ENCODE assay signal across 9 mouse cellular contexts in the genomic region with DNA sequence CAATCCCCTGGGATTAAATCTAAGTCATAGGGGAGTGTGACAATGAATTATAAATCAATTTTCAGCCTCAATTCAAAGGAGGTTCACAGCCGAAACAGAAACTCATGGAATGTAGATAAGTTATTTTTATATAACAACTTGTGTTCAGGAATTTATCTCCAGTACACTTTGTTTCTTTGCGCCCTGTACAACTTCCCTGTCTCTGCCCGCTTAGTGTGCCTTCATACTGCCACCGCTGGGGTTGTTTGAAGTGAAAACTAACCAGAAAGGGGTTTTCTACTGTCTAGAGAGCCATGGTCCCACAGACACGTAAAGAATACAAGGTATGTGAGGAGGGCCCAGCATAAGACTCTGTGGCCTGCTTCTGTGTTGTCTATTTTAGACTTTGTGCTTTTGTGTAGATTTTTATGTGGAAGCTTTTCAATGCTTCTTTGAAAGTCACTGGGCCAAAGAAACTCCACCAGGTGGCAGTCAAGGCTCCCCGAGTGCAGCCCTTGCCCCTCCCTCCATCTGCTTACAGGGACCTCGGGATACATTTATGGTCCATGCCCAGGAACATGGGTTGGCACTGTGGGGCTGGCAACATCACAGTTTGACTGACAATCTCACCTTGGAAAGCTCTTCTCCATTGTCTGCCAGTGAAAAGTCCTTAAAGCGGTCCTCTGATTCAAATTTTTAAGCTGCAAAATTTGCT. TPM values are rescaled to one million over a fixed set of nuclear protein-coding genes. Genes with fewer than 3 reads are reported as not detected.
DNase-seq lines count a peak whose midpoint lies in the region; ATAC-seq and TF ChIP-seq lines count a peak whose summit lies in the region.
"Had no signal": no experiment of that assay in that cellular context is flagged by ENCODE, and none has a peak within 500 bp of the region (broad histone marks: within the 10 kb centered on the region; RNA-seq: fewer than 3 reads in every experiment).

No protein-coding gene starts in this region.

- H3K27ac ChIP-seq in intestine, postnatal 0 days (ENCODE audit: low read depth, low read length), result no peak overlapping the region
- H3K27ac ChIP-seq in intestine, embryonic 16.5 days (ENCODE audit: low read length), result no peak overlapping the region
- H3K27ac ChIP-seq in heart, embryonic 14.5 days (replicated peaks in 1 of 2; ENCODE audit: control insufficient read depth in 1 of 2, insufficient read depth in 1 of 2, low read depth in 2 of 2, low read length in 2 of 2), result no peak overlapping the region
- H3K27ac ChIP-seq: liver, embryonic 13.5 days had no signal

- H3K9me3 ChIP-seq in intestine, postnatal 0 days (ENCODE audit: control insufficient read depth), result no peaks in the 10 kb centered on the region
- no peaks in the 10 kb centered on the region for H3K9me3 ChIP-seq in intestine, embryonic 16.5 days (ENCODE audit: control insufficient read depth, low read length)
- H3K9me3 ChIP-seq in heart, embryonic 14.5 days (ENCODE audit: control insufficient read depth, low read length), result no peaks in the 10 kb centered on the region
- H3K9me3 ChIP-seq: liver, embryonic 13.5 days had no signal

- WGBS in intestine, postnatal 0 days, result 60% methylated on average over 8 of the region's 8 CpGs
- WGBS in intestine, embryonic 16.5 days, result 68% methylated on average over 8 of the region's 8 CpGs
- WGBS in heart, embryonic 14.5 days, result 43% methylated on average over 8 of the region's 8 CpGs

- peak; percentile 66 for TF ChIP-seq CTCF in intestine, postnatal 0 days (IDR thresholded peaks at IDR 0.05; ENCODE audit: low read depth)

- no peak overlapping the region for H3K9ac ChIP-seq in intestine, postnatal 0 days (ENCODE audit: low read depth, low read length)
- no peak overlapping the region for H3K9ac ChIP-seq in intestine, embryonic 16.5 days (ENCODE audit: low read depth, low read length)
- H3K9ac ChIP-seq in heart, embryonic 14.5 days (ENCODE audit: low read length), result peak overlapping the region; percentile 30; the same call in 1 of the 2 replicates
- H3K9ac ChIP-seq: liver, embryonic 13.5 days had no signal

- no peaks in the 10 kb centered on the region for H3K4me1 ChIP-seq in intestine, postnatal 0 days (replicated peaks; ENCODE audit: control insufficient read depth, insufficient read depth, low read length)
- H3K4me1 ChIP-seq in intestine, embryonic 16.5 days (ENCODE audit: control insufficient read depth, insufficient read depth, low read length), result no peaks in the 10 kb centered on the region
- peaks cover 0 to 4% of the 10 kb centered on the region in 2 experiments; a peak in 1 of 4 replicates for H3K4me1 ChIP-seq in heart, embryonic 14.5 days (ENCODE audit: control insufficient read depth in 2 of 2, insufficient read depth in 2 of 2, low read length in 2 of 2)
- H3K4me1 ChIP-seq: liver, embryonic 13.5 days had no signal

- H3K27me3 ChIP-seq in intestine, postnatal 0 days (replicated peaks; ENCODE audit: control insufficient read depth, insufficient read depth, low read length), result no peaks in the 10 kb centered on the region
- no peaks in the 10 kb centered on the region for H3K27me3 ChIP-seq in intestine, embryonic 16.5 days (replicated peaks; ENCODE audit: control insufficient read depth, insufficient read depth, low read length)
- H3K27me3 ChIP-seq in heart, embryonic 14.5 days (ENCODE audit: control insufficient read depth, insufficient read depth, low read length), result no peaks in the 10 kb centered on the region
- H3K27me3 ChIP-seq: liver, embryonic 13.5 days had no signal

- H3K4me2 ChIP-seq in intestine, postnatal 0 days (replicated peaks; ENCODE audit: low read depth), result no peak overlapping the region
- no peak overlapping the region for H3K4me2 ChIP-seq in intestine, embryonic 16.5 days (ENCODE audit: low read depth, low read length)
- H3K4me2 ChIP-seq in heart, embryonic 14.5 days (ENCODE audit: low read length), result peak overlapping the region; percentile 23
- H3K4me2 ChIP-seq: liver, embryonic 13.5 days had no signal

- no peaks in the 10 kb centered on the region for H3K36me3 ChIP-seq in intestine, postnatal 0 days (ENCODE audit: control insufficient read depth, insufficient read depth)
- H3K36me3 ChIP-seq in intestine, embryonic 16.5 days (ENCODE audit: control insufficient read depth, insufficient read depth, low read length), result no peaks in the 10 kb centered on the region
- H3K36me3 ChIP-seq in heart, embryonic 14.5 days (ENCODE audit: control insufficient read depth, insufficient read depth, low read length), result no peaks in the 10 kb centered on the region
- H3K36me3 ChIP-seq: liver, embryonic 13.5 days had no signal

- H3K4me3 ChIP-seq in intestine, postnatal 0 days (ENCODE audit: low read depth, low read length), result no peak overlapping the region
- no peak overlapping the region for H3K4me3 ChIP-seq in intestine, embryonic 16.5 days (ENCODE audit: low read length)
- H3K4me3 ChIP-seq in heart, embryonic 14.5 days (ENCODE audit: control insufficient read depth in 1 of 2, insufficient read depth in 1 of 2, low read depth in 1 of 2, low read length in 2 of 2), result no peak overlapping the region
- H3K4me3 ChIP-seq: liver, embryonic 13.5 days had no signal

- no peak for ATAC-seq in intestine, postnatal 0 days
- ATAC-seq in intestine, embryonic 16.5 days, result no peak
- ATAC-seq in heart, embryonic 14.5 days (ENCODE audit: insufficient number of reproducible peaks, insufficient read depth, low FRiP score, low read depth), result no peak
- no peak for ATAC-seq in CD4-positive, CD25-positive, alpha-beta regulatory T cell, adult 4 months

- DNase-seq in ES-CJ7 (ENCODE audit: low read depth, low spot score), result peak; percentile 17
- DNase-seq in cerebellum, adult 11 months, result peak; percentile 79
- peak; percentile 4 for DNase-seq in lung, postnatal 25 days (ENCODE audit: low spot score)
- no peak for DNase-seq in T-cell, adult 2 months (ENCODE audit: low spot score)
- DNase-seq: liver, embryonic 13.5 days had no signal

RNA-seq across cellular contexts. Expression of a gene that starts 23.4 kb away (rescaled TPM):
- 14.3 and 15.5 TPM in 2 replicates for polyA plus RNA-seq in intestine, postnatal 0 days (2015; fragmentation: Nextera tagmentation; extraction: Ambion mirVana)
- polyA plus RNA-seq in intestine, embryonic 16.5 days (2015; fragmentation: Nextera tagmentation; extraction: Ambion mirVana), result 6.8 and 7.5 TPM in 2 replicates
- polyA plus RNA-seq in heart, embryonic 14.5 days (2014; fragmentation: Nextera tagmentation; extraction: Ambion mirVana), result 3.0 and 4.2 TPM in 2 replicates
- polyA plus RNA-seq in CD4-positive, CD25-positive, alpha-beta regulatory T cell, adult 4 months (2017; shearing (Covaris generic)), result under 1 TPM in 1 of 2 experiments, not detected in 1; 0.28 TPM
